Mouse (Mus musculus) gastrocnemius, postnatal 4 days (tissue): Measurements from ENCODE around the gene Cd3d. TPM values are rescaled to one million over a fixed set of nuclear protein-coding genes. Genes with fewer than 3 reads are reported as not detected.

Experiments
- total RNA-seq, 2 experiments: library from RNA; stranded (reverse); gene quantifications; 2 replicates each; pipeline ENCODE4 v1.2.3; 2021

Cd3d gene
- total RNA-seq, 2 experiments from 2014 or later: 0.42 TPM; not detected in 1

Other genes with a start within 250 kb of the Cd3d start
- 100 to 1,000 TPM; 104 to 123 TPM for gene Phldb1, start 246.6 kb upstream of the Cd3d start, total RNA-seq
- 100 to 1,000 TPM; 124 to 142 TPM for gene Arcn1, start 213.9 kb upstream of the Cd3d start, total RNA-seq
- gene Ift46, start 213.9 kb upstream of the Cd3d start, total RNA-seq: 10 to 100 TPM; 65.9 to 69.5 TPM
- 1 to 10 TPM; 8.0 to 9.6 TPM for gene Tmem25, start 182.5 kb upstream of the Cd3d start, total RNA-seq
- 1 to 10 TPM in 1 of 2 experiments, under 1 TPM in 1; 0.86 to 2.2 TPM for gene Ttc36, start 178.7 kb upstream of the Cd3d start, total RNA-seq
- gene Kmt2a, start 100.5 kb upstream of the Cd3d start, total RNA-seq: 10 to 100 TPM; 27.6 to 31.5 TPM
- 100 to 1,000 TPM; 631 to 643 TPM for gene Atp5l, start 61.0 kb upstream of the Cd3d start, total RNA-seq
- 10 to 100 TPM; 41.2 to 43.0 TPM for gene Ube4a, start 16.2 kb upstream of the Cd3d start, total RNA-seq
- under 1 TPM in 1 of 2 experiments, not detected in 1; 0.88 TPM for gene Cd3g, start 1.4 kb upstream of the Cd3d start, total RNA-seq
- gene Cd3e, start 27.8 kb downstream of the Cd3d start, total RNA-seq: 1 to 10 TPM in 1 of 2 experiments, under 1 TPM in 1; 0.39 to 1.1 TPM
- under 1 TPM in 1 of 2 experiments, not detected in 1; 0.31 TPM for gene Mpzl2, start 58.0 kb downstream of the Cd3d start, total RNA-seq
- gene Mpzl3, start 73.4 kb downstream of the Cd3d start, total RNA-seq: 1 to 10 TPM in 1 of 2 experiments, under 1 TPM in 1; 0.93 to 1.3 TPM
- gene Jaml, start 97.4 kb downstream of the Cd3d start, total RNA-seq: under 1 TPM; 0.54 to 0.57 TPM
- 1 to 10 TPM; 1.9 to 2.0 TPM for gene Scn2b, start 136.0 kb downstream of the Cd3d start, total RNA-seq
- gene Scn4b, start 156.6 kb downstream of the Cd3d start, total RNA-seq: 10 to 100 TPM; 23.5 to 26.0 TPM
- gene BC049352, start 200.2 kb downstream of the Cd3d start, total RNA-seq: under 1 TPM in 1 of 2 experiments, not detected in 1; 0.21 TPM
- gene Tmprss4, start 222.3 kb downstream of the Cd3d start, total RNA-seq: not detected